Mouse (Mus musculus) kidney, adult 11 months (tissue): ENCODE measurements around the gene Pgm3.

Source experiments
- DNase-seq: peaks from one replicate; pipeline ENCODE4 v3.0.0; 2022

Pgm3 gene

DNA sequence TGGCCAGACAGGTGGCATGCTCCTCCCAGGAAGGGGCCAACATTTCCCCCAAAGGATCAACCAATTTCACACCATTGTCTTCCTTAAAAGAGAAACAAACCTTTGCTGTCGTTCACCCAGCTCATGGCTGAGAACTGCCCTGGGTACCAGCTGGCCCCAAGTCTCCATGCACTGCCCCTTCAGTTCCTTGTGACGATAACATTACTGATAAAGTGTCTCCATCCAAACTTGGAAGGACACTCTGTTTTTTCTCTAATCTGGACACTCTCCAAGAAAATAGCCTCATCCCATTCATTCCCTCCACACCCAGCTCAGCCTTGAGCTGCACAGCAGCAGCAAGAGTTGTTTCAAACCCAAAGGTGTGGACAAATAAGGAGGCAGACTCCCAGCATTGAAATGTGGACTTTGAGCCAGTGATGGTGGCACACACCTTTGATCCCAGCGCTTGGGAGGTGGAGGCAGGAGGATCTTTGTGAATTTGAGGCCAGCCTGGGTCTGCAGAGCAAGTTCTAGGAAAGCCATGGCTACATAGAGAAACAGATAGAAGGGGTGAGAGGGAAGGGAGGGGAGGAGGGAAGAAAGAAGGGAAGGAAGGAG is 2.2 kb downstream of the Pgm3 start:
- DNase-seq = peak; percentile 48

DNA sequence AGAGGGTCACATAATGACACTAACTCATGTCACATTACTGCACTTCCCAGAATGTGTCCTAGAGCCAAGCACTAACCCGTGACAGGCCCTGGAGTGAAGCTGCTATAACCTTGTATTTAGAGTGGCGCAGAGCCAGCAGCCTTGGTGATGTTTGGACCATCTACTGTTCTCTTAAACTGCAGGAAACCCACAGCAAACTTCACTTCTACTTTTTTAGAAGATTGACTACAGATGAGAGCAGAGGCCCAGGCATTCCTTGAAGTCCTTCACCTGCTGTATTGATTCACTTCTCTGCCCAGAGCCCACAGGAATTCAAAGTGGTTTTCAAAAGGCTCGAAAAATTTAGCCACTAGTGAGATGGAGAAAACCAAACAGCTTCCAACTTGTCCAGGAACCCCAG is 11.1 kb downstream of the Pgm3 start:
- peak; percentile 47 for DNase-seq

GRCm38 (mm10) chr9:86554641-86555040 is 17.0 kb downstream of the Pgm3 start:
- DNase-seq = no peak

DNA sequence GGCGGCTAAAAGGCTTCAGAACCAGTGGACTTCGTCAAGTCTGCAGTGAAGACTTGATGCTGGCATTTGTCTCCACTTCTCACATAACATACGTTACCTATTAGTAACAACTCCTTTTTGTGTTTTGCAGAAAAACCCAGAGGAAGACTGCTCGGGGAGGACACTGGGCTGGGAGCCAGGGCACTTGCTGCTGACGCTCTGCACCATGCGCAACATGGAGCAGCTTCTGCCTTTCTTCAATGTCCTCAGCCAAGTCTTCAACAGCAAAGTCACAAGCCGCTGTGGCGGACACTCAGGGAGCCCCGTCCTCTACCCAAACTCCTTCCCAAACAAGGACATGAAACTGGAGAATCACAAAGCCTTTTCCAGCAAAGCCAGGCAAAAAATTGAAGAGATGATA is 17.8 kb downstream of the Pgm3 start:
- DNase-seq = no peak

DNA sequence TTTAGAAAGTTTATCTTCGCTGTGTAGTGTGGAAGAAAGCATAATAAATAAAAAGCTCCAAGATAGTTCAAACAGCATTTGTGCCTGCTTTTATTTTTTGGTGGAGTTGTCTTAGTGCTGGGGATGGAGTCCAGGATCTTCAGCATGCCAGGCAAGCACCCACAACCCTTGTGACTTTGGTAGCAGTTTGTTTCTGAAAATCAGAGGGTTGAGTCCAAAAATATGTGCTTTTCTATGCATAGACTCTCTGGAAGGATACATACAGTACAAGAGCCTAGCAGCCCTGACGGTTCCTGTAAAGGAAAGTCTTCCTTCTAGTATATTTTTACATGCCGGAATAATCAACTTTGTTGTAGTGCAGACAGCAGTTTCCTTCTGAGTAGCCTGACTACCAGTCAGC is 20.9 kb downstream of the Pgm3 start:
- no peak for DNase-seq

DNA sequence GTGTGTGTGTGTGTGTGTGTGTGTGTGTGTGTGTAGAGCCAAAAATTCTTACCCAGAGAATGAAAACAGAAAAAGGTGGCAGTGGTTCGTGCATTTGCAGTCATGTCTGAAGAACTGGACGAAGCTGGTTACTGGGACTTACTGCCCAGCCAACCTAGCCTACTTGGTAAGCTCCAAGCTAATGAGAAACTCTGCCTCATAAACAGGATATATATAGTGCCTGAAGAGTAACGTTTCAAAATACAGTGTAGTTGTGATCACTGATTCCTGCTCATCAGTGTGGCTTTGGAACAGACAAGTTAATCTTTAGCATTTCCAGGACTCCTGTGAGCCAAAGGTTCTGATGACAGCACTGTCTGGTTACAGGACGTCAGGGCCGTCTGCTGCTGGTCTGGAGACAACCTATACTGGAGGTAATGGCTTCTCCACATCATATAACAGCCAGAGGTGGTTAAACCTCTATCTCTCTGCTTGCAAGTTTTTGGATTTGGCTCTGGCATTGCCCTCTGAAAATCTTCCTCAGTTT is 21.9 kb downstream of the Pgm3 start:
- DNase-seq = no peak

- DNase-seq = no peak
Measured at GRCm38 (mm10) chr9:86544559-86544958, 27.1 kb downstream of the Pgm3 start.

DNA sequence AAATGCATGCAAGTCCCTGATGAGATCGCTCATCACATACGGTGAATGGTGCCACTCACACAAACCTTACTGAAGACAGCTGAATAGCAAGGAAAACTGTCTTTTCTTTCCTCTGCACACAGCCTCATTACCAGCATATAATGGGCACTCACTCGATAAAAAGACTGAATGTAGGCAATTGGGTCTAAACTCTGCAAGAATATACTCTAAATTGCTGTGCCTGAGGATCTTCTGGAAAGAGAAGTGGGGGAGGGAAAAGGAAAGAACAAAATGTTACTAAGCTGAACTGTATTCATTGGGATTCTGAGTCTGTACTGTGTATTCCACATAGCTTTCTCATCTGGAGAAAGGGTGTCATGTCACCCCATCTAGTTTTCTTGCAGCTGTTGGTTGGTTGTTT is 28.2 kb downstream of the Pgm3 start:
- no peak for DNase-seq

GRCm38 (mm10) chr9:86534071-86534470 is 37.6 kb downstream of the Pgm3 start:
- DNase-seq = no peak

GRCm38 (mm10) chr9:86525600-86525999 is 46.0 kb downstream of the Pgm3 start:
- DNase-seq = no peak

GRCm38 (mm10) chr9:86522335-86522734 is 49.3 kb downstream of the Pgm3 start:
- DNase-seq = no peak

DNA sequence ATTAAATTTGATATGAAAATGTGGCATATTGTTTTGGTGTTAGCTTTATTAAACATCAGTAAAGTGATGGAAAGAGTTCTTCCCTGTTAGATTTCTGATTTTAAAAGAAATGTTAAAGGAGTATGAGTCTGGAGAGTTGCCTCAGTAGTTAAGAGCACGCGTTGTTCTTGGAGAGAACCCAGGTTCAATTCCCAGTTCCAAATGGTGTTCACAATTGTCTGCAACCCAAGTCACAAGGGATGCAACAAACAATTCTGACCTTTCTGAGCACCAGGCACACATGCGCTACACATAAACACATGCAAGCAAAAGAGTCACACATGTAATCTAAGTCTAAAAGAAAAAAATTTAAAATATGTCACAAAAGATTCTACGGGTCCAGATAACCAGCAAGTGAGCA is 56.8 kb downstream of the Pgm3 start:
- DNase-seq = no peak

DNA sequence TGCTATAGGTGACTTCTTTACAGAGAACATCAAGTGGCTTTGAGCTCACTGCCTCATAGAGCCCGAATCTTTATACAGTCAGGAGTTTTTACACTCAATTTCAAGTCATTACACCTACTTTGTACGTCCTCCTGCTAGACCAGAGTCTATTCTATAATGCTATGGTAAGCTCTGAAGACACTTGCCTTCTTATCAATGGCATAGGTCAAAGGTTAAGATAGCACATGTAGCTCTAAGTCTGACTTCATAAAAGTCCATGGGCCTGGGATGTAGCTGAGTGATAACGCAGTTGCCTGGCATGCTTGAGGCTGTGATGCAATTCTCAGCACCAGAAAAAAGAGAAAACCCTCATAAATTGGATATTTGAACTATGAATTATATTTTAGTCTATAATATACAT is 57.3 kb downstream of the Pgm3 start:
- no peak for DNase-seq

- DNase-seq = no peak
Measured at GRCm38 (mm10) chr9:86513733-86514132, 57.9 kb downstream of the Pgm3 start.

GRCm38 (mm10) chr9:86507437-86507836 is 64.2 kb downstream of the Pgm3 start:
- DNase-seq = no peak
